Mouse (Mus musculus) CH12.LX (cell line): ENCODE measurements around the gene Ccdc162. TPM values are rescaled to one million over a fixed set of nuclear protein-coding genes. Genes with fewer than 3 reads are reported as not detected.

Experiments used
- DNase-seq: peaks from one replicate; pipeline ENCODE4 v3.0.0-alpha.2; 2013; ENCODE audit errors: extremely low read depth
- H3K27ac ChIP-seq: 2 replicates; pipeline ENCODE4 v1.5.1; 2012; ENCODE audit warnings: low read depth, mild to moderate bottlenecking, control low read depth, moderate library complexity; ENCODE audit not compliant: insufficient read depth
- H3K27me3 ChIP-seq: replicated peaks from 2 replicates; pipeline ENCODE3; 2012; ENCODE audit warnings: inconsistent platforms
- H3K36me3 ChIP-seq, 2 experiments: replicated peaks in 1 of 2; 2 replicates each; pipeline versions ENCODE3 to v1.6.1; 2012; ENCODE audit warnings: inconsistent platforms in 1 of 2, low read length in 1 of 2, mild to moderate bottlenecking in 1 of 2, mixed read lengths in 1 of 2, moderate library complexity in 1 of 2; ENCODE audit not compliant: control insufficient read depth in 1 of 2, insufficient read depth in 1 of 2
- H3K4me1 ChIP-seq, 2 experiments: 2 replicates each; pipeline ENCODE4 v1.6.1; 2012; ENCODE audit warnings: inconsistent platforms in 1 of 2, moderate library complexity in 1 of 2; ENCODE audit not compliant: insufficient read depth in 2 of 2, control insufficient read depth in 1 of 2
- H3K4me2 ChIP-seq: 2 replicates; pipeline ENCODE4 v1.6.1; 2012; ENCODE audit warnings: low read depth, mild to moderate bottlenecking, control low read depth; ENCODE audit not compliant: poor library complexity, insufficient read depth, severe bottlenecking
- H3K4me3 ChIP-seq, 3 experiments: fragments of 150-350 bp in 1 of 3; sonication (generic) in 1 of 3; replicated peaks in 1 of 3; 2 replicates each; pipeline versions ENCODE3 to v1.5.1; 2011 to 2012; ENCODE audit warnings: low read depth in 2 of 3, low read length in 2 of 3, mild to moderate bottlenecking in 2 of 3, moderate library complexity in 2 of 3, control low read depth in 1 of 3, improper control_type of control experiment in 1 of 3, inconsistent platforms in 1 of 3, mixed read lengths in 1 of 3; ENCODE audit not compliant: poor library complexity in 1 of 3
- H3K79me2 ChIP-seq: replicated peaks from 2 replicates; pipeline ENCODE4 v1.6.1; 2012; ENCODE audit warnings: mild to moderate bottlenecking, moderate library complexity; ENCODE audit not compliant: control insufficient read depth, poor library complexity, insufficient read depth, severe bottlenecking; ENCODE audit errors: extremely low read depth
- H3K9ac ChIP-seq: 2 replicates; pipeline ENCODE4 v1.6.1; 2012; ENCODE audit warnings: low read depth, mild to moderate bottlenecking, control low read depth, moderate library complexity; ENCODE audit not compliant: insufficient read depth
- H3K9me3 ChIP-seq: replicated peaks from 2 replicates; pipeline ENCODE3; 2012; ENCODE audit warnings: low read length, inconsistent platforms, mixed read lengths
- BHLHE40 ChIP-seq: IDR thresholded peaks from 2 replicates; pipeline ENCODE4 v1.6.1; 2011; ENCODE audit warnings: mild to moderate bottlenecking, low read depth, low read length, improper control_type of control experiment
- CHD1 ChIP-seq: IDR thresholded peaks from 2 replicates; pipeline ENCODE4 v1.6.1; 2012; ENCODE audit warnings: low read depth, low read length, improper control_type of control experiment, inconsistent platforms
- CHD2 ChIP-seq: IDR thresholded peaks from 2 replicates; pipeline ENCODE4 v1.6.1; 2011; ENCODE audit warnings: low read length, improper control_type of control experiment
- ELF1 ChIP-seq: IDR thresholded peaks from 2 replicates; pipeline ENCODE4 v1.6.1; 2014; ENCODE audit warnings: low read depth, mild to moderate bottlenecking, inconsistent platforms, low read length, improper control_type of control experiment
- EP300 ChIP-seq: IDR thresholded peaks from 2 replicates; pipeline ENCODE4 v1.6.1; 2011; ENCODE audit warnings: low read length, improper control_type of control experiment
- ETS1 ChIP-seq: conservative IDR thresholded peaks from 2 replicates; pipeline ENCODE4 v1.6.1; 2012; ENCODE audit warnings: low read depth, mild to moderate bottlenecking, inconsistent platforms, low read length, improper control_type of control experiment, moderate library complexity
- JUN ChIP-seq: IDR thresholded peaks from 2 replicates; pipeline ENCODE4 v1.6.1; 2011; ENCODE audit warnings: low read depth, mild to moderate bottlenecking, low read length, improper control_type of control experiment, moderate library complexity; ENCODE audit not compliant: insufficient read depth
- JUND ChIP-seq: conservative IDR thresholded peaks from 2 replicates; pipeline ENCODE4 v1.6.1; 2011; ENCODE audit warnings: low read depth, low read length, improper control_type of control experiment
- KAT2A ChIP-seq: IDR thresholded peaks from 2 replicates; pipeline ENCODE4 v1.6.1; 2012; ENCODE audit warnings: low read length, improper control_type of control experiment, inconsistent platforms; ENCODE audit not compliant: insufficient replicate concordance
- MAFK ChIP-seq: IDR thresholded peaks from 2 replicates; pipeline ENCODE4 v1.6.1; 2011; ENCODE audit warnings: low read length, improper control_type of control experiment; ENCODE audit not compliant: insufficient replicate concordance
- MAX ChIP-seq: IDR thresholded peaks from 2 replicates; pipeline ENCODE4 v1.6.1; 2011; ENCODE audit warnings: low read length, improper control_type of control experiment
- MAZ ChIP-seq: IDR thresholded peaks from 2 replicates; pipeline ENCODE4 v1.6.1; 2012; ENCODE audit warnings: low read depth, mild to moderate bottlenecking, inconsistent platforms, low read length, improper control_type of control experiment, moderate library complexity
- MEF2A ChIP-seq: IDR thresholded peaks from 2 replicates; pipeline ENCODE4 v1.6.1; 2014; ENCODE audit warnings: low read depth, mild to moderate bottlenecking, inconsistent platforms, low read length, improper control_type of control experiment, borderline replicate concordance
- MXI1 ChIP-seq: IDR thresholded peaks from 2 replicates; pipeline ENCODE4 v1.6.1; 2011; ENCODE audit warnings: mild to moderate bottlenecking, low read depth, low read length, improper control_type of control experiment
- NRF1 ChIP-seq: IDR thresholded peaks from 2 replicates; pipeline ENCODE4 v1.6.1; 2014; ENCODE audit warnings: low read depth, mild to moderate bottlenecking, inconsistent platforms, low read length, improper control_type of control experiment, moderate library complexity
- POLR2A ChIP-seq: IDR thresholded peaks from 2 replicates; pipeline ENCODE4 v1.6.1; 2011; ENCODE audit warnings: low read depth, mild to moderate bottlenecking, improper control_type of control experiment, low read length
- POLR2AphosphoS2 ChIP-seq: IDR thresholded peaks from 2 replicates; pipeline ENCODE4 v1.6.1; 2011; ENCODE audit warnings: low read depth, low read length, improper control_type of control experiment
- RAD21 ChIP-seq: IDR thresholded peaks from 2 replicates; pipeline ENCODE4 v1.6.1; 2011; ENCODE audit warnings: low read depth, mild to moderate bottlenecking, low read length, improper control_type of control experiment, moderate library complexity
- SIN3A ChIP-seq: IDR thresholded peaks from 2 replicates; pipeline ENCODE4 v1.6.1; 2012; ENCODE audit warnings: low read length, improper control_type of control experiment, inconsistent platforms
- SMC3 ChIP-seq: IDR thresholded peaks from 2 replicates; pipeline ENCODE4 v1.6.1; 2011; ENCODE audit warnings: low read depth, low read length, improper control_type of control experiment
- TCF12 ChIP-seq: IDR thresholded peaks from 2 replicates; pipeline ENCODE4 v1.6.1; 2014; ENCODE audit warnings: low read depth, mild to moderate bottlenecking, inconsistent platforms, low read length, improper control_type of control experiment
- USF1 ChIP-seq: IDR thresholded peaks from 2 replicates; pipeline ENCODE4 v1.6.1; 2014; ENCODE audit warnings: low read depth, mild to moderate bottlenecking, inconsistent platforms, low read length, improper control_type of control experiment
- USF2 ChIP-seq: conservative IDR thresholded peaks from 2 replicates; pipeline ENCODE4 v1.6.1; 2011; ENCODE audit warnings: low read depth, low read length, improper control_type of control experiment
- ZC3H11A ChIP-seq: IDR thresholded peaks from 2 replicates; pipeline ENCODE4 v1.6.1; 2012; ENCODE audit warnings: low read depth, mild to moderate bottlenecking, inconsistent platforms, low read length, improper control_type of control experiment
- ZKSCAN1 ChIP-seq: IDR thresholded peaks from 2 replicates; pipeline ENCODE4 v1.6.1; 2012; ENCODE audit warnings: low read depth, inconsistent platforms, low read length, improper control_type of control experiment, borderline replicate concordance
- ZNF384 ChIP-seq: IDR thresholded peaks from 2 replicates; pipeline ENCODE4 v1.6.1; 2012; ENCODE audit warnings: low read depth, low read length, improper control_type of control experiment, inconsistent platforms
- dilution Hi-C: fragments of 300-500 bp; cut with MboI; formaldehyde crosslinking; loops from 2 replicates; pipeline ENCODE4 v1.14.3; 2020; ENCODE audit warnings: low sequenced_read_pairs; ENCODE audit not compliant: extremely low pct_unique_long_range_greater_than_20kb, extremely low pct_ligation_motif_present
- in situ Hi-C: fragments of 300-500 bp; cut with MboI; formaldehyde crosslinking; loops from 3 replicates; pipeline ENCODE4 v1.14.3; 2019; ENCODE audit warnings: low sequenced_read_pairs, low pct_ligation_motif_present, low pct_unique_long_range_greater_than_20kb, mixed read lengths
- polyA plus RNA-seq: library from polyadenylated mRNA; unstranded; fragments of >175 nt; gene quantifications from 2 replicates; pipeline ENCODE4 v1.2.1, GENCODE M21; 2012; ENCODE audit warnings: low read depth; ENCODE audit not compliant: insufficient read length
- total RNA-seq, 2 experiments: library from RNA; depleted of rRNA; stranded (reverse); fragments of 300-350 nt in 1 of 2; fragments of >200 nt in 1 of 2; gene quantifications; 2 replicates each; pipeline ENCODE4 v1.2.3; 2012 to 2014

Gene Ccdc162
- total and polyA plus RNA-seq, 3 experiments = 0.64 to 1.3 (median 1.3) TPM

DNA sequence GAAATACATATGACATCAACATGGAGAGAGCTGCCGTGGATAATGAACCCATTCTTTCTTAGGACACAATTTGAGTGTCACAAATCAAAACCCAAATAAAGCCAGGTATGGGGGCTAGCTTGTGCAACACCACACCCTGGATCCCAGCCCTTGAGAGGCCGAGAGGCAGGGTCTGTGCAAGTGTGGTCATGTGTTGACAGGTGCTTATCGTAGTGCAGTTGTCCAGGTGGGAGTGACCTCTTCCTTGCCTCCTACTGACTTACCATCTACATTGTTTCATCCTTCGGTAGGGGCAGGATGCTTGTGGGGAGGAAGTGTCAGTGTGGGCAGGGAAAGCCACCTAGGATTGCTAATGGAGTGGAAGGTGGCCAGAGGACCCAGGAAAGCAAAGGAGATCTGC is 115.1 kb downstream of the Ccdc162 start:
- TF ChIP-seq SIN3A (no peak), USF2 (no peak), JUN (no peak), MXI1 (no peak), SMC3 (no peak), MEF2A (no peak), ETS1 (no peak), JUND (no peak), POLR2AphosphoS2 (no peak), CHD1 (no peak), EP300 (no peak)
- Histone ChIP-seq H3K36me3 (no peaks in the 10 kb centered on the region), H3K9ac (no peak overlapping the region), H3K4me1 (peaks cover 10 to 56% of the 10 kb centered on the region in 2 experiments), H3K9me3 (no peaks in the 10 kb centered on the region), H3K27ac (no peak overlapping the region), H3K4me2 (no peak overlapping the region), H3K4me3 (no peak overlapping the region), H3K27me3 (no peaks in the 10 kb centered on the region), H3K79me2 (no peaks in the 10 kb centered on the region)
- dilution Hi-C loops (no loop called here), in situ Hi-C loops (loop anchor here (5.0 kb wide), 1 partner anchor 79 kb away; no protein-coding TSS in a partner anchor)
- no peak for DNase-seq

DNA sequence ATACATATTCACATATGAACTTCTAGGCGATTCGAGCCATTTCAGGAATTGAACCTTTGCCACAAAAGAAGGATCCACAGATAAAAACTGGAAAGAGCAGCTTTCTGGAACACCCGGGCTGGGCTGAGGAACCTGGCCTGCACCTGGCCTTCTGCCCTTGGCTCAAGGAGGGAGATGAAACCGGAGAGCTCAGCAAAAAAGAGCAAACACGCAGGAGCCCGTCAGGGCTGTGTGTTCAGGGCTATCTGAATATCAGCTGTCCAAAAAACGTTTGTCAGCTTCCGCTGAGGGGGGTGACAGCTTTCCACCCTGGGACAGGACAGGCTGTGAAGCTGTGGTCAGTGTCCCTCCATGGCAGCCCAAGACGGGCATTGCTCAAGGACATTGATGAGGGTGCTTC is 117.4 kb downstream of the Ccdc162 start:
- dilution Hi-C loops = no loop called here
- in situ Hi-C loops = no loop called here
- H3K9me3 ChIP-seq = no peaks in the 10 kb centered on the region
- no peak overlapping the region for H3K9ac ChIP-seq
- peaks cover 17 to 67% of the 10 kb centered on the region in 2 experiments for H3K4me1 ChIP-seq
- no peak overlapping the region for H3K4me2 ChIP-seq
- no peaks in the 10 kb centered on the region for H3K36me3 ChIP-seq
- no peak overlapping the region for H3K4me3 ChIP-seq
- H3K27ac ChIP-seq = no peak overlapping the region
- H3K79me2 ChIP-seq = no peaks in the 10 kb centered on the region
- no peak for DNase-seq
- TF ChIP-seq CHD2 = no peak
- TF ChIP-seq MAFK = no peak
- no peak for TF ChIP-seq POLR2A
- no peak for TF ChIP-seq MXI1
- no peak for TF ChIP-seq RAD21
- no peak for TF ChIP-seq ZNF384
- TF ChIP-seq ELF1 = no peak
- no peak for TF ChIP-seq ZKSCAN1
- no peak for TF ChIP-seq NRF1
- TF ChIP-seq KAT2A = no peak
- TF ChIP-seq ETS1 = no peak
- no peak for TF ChIP-seq EP300
- no peak for TF ChIP-seq TCF12
- no peak for TF ChIP-seq MAZ
- no peak for TF ChIP-seq BHLHE40
- TF ChIP-seq MAX = no peak
- no peak for TF ChIP-seq POLR2AphosphoS2
- TF ChIP-seq ZC3H11A = no peak
- no peak for TF ChIP-seq USF1
- no peaks in the 10 kb centered on the region for H3K27me3 ChIP-seq
